Mouse (Mus musculus): Measurements from ENCODE around the gene Flot1. TPM values are rescaled to one million over a fixed set of nuclear protein-coding genes. Genes with fewer than 3 reads are reported as not detected.

Flot1 gene
- polyA plus RNA-seq (2012; rRNA removed), result 22.0 and 23.0 TPM in 2 replicates

DNA sequence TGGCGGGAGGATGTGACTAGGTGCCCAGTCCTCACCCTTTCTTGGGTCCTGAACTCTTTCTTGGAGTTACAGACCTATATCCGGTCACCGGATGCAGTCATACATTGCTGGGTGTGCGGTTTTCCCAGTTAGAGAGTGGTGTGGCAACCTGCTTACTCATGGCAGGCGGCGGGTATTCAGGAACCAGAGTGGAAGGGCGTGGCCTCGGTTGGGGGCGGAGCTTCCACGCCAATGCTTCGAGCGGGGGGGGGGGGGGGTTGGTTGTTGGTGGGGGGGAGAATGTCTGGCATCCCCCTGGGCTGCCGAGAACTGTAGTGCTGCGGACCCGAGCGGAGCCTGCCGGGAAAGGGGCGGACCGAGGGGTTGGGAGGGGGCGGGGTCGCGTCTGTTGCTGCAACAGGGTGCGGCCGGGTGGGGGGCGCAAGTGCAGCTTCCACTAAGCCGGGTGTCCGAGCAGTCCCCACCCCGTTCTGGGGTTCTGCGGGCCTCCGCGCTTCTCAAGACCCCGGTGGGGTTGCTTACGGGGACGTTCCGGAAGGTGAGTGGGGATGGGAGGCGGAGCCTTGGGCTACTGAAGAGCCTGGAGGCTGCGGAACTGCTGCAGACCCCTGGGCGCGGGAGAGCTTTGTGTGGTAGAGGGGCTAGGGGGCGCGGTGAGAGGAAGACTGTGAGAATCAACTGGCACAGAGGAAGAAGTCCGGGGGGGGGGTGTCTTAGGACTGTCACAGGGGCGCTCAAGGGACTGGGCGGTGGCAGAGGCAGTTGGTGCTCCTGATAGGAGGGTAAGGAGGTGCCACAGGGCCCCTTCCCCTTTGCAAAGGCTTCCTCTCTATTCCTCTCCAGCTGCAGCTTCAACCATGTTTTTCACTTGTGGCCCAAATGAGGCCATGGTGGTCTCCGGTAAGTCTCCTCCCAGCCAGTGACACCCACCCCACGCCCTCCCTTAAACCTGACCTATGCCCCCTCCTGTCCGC lies at the start of gene Flot1:
Gene Flot1, plus strand, starts transcription at position 267 of the 974 bp plus-strand sequence.

DNA sequence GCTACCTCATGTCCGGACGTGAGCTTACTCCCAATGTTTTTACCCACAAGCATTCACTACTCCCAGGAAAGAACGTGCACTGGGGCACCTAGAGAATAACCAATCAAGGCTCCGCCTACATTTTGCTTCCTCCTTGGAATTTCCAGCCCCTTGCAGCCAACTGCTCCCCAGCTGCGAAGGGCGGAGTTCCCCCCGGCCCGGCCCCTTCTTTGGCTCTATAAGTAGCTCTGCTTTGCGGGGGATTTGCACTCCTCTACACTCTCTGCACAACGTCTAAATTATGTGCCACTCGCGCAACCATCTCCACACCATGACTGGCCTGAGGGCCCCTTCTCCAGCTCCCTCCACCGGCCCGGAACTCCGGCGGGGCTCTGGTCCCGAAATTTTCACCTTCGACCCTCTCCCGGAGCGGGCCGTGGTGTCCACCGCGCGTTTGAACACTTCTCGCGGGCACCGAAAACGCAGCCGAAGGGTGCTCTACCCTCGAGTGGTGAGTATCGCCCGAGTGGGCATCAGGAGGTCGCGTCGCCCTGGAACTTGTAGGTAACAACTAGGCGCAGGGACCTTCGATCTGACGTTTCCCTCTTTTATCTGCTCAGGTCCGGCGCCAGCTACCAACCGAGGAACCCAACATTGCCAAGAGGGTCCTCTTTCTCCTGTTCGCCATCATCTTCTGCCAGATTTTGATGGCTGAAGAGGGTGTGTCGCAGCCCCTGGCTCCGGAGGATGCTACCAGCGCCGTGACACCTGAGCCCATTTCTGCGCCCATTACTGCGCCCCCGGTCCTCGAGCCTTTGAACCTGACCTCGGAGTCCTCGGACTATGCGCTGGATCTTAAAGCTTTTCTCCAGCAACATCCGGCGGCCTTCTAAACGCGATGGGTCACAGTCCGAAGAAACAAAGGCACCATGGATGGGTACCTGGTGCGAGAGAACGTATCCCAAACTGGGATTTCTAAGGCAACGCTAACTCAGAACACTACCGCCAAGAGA lies 1.3 kb upstream of the Flot1 start, which contains the start of gene Ier3:
Gene Ier3, plus strand, starts transcription at position 246 of the 992 bp plus-strand sequence.

DNA sequence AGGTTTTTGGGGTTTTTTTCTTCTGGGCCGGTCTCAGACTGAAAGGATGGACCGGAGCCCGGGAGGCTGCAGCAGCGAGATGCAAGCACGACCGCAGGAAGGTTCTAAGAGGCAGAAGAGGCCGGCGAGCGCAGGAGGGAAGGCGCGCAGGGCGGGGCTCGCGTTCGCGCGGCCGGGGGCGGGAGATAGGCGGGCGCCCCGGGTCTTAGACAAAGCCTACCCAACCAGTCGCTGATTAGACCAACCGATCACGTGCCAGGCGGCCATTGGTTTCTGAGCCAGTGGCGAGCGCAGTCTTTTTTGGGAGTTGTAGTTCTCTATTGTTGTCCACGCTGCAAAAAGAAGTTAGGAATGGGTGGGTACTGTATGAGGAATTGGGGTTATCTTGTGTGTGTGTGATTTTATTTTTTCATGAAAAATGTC lies 15.1 kb downstream of the Flot1 start, which contains the start of gene Tubb5:
Gene Tubb5, minus strand, starts transcription at position 185 of the 423 bp plus-strand sequence.

DNA sequence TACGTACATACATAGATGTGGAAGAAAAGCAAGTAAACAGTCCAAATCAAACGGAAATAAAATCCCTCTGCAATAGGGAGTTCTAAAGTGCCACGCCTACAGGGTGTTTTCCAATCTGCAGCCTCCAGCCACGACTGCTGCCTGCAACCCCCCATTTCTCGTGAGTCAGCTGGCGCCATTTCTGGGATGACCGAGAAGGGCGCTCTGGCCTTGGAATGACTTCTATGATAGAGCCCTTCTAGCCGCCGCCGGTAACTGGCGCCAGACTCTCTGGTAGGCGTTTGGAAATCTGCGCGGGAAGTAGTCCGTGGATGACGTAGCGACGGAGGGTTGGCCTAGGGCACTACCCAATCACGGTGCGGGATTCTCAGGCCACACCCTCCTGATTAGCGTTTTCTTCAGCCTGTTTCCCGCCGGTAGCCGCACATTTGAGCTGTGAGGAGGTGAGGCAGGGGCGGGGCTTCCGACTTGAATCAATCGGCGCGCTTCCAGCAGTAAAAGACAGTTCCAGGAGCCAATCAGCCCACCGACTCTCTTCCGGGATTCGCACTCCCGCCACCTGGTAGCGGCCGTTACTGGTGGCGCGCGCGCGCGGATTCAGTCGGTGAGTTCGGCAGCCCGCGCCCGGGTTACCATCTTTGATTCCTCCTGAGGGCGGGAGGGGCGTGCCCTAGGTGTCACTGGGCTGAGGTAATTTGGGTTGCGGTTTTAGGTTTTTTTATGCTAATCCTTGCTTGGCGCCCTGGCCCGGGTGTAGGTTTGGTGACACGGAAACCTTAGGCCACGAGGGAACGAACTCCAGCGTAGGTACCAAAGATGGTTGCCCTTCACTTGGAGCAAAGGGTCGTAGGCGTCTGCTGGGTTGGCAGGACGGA lies 18.3 kb downstream of the Flot1 start, which contains the start of gene Mdc1:
Gene Mdc1, plus strand, starts transcription at position 440 of the 875 bp plus-strand sequence.

DNA sequence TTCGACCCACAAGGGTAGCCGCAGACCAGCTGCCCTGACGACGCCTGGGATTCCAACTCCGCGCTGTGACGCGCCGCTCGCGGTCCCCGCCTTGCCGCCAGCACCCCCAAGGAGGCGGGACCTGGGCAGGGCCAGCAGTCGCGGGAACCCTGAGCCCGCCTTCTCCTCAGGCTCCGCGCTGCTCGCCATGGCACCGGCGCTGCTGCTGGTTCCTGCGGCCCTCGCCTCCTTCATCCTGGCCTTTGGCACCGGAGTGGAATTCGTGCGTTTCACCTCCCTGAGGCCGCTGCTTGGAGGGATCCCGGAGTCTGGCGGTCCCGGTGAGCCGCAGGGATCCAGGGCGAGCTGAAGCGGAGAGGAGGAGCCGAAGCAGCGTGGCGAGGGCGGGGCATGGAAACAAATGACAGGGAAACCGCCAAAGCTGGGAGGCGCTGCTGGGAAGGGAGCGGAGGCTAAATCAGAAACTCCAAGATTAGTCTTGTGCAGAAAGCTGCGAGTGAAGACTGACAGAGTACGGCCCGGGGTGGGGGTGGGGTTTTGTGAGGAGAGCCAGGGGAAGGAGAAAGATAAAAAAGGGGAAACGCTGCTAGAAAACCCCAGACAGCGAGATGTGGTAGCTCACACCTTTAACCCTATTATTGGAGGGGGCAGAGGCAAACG lies 38.3 kb downstream of the Flot1 start, which contains the start of gene Nrm:
Gene Nrm, plus strand, starts transcription at position 121 of the 660 bp plus-strand sequence.

DNA sequence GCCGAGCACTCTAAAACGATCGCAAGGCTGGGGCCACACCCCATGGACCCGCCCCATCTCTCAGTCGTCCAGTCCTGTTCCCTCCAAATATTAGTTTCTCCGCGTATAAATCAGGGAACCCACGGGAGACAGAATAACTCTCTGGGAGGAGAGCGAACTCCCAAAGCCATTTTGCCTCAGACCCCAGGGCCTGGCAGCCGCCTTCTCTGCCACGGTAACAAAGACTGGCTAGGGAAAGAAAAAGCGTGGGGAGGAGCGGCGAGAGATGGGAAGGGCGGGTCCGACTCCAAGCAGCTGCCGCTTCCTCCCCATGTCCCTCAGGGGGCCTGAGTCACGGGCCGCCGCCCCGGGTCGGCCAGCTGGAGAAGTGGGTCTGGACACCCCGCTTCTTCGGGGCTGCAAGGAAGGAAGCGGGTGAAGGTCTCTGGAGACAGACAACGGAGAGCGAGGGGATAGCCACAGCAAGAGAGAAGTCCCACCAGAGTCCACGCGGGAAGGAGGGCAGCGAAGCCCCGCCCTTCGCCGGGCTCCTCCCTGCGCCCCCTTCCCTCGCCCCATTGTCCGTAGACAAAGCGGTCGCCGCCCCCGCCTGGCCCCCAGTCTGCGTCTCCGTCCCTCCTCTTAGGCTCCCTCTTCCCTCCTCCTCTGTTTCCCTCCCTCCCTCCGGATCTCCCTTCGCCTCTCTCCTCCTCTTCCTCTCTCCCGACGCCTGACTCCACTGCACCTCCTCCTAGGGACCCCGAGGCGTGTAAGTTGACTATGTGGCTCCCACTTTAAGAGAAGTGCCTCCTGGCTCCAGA lies 42.7 kb downstream of the Flot1 start, which contains the start of gene Ppp1r18:
Gene Ppp1r18, plus strand, starts transcription at position 113 of the 800 bp plus-strand sequence.

DNA sequence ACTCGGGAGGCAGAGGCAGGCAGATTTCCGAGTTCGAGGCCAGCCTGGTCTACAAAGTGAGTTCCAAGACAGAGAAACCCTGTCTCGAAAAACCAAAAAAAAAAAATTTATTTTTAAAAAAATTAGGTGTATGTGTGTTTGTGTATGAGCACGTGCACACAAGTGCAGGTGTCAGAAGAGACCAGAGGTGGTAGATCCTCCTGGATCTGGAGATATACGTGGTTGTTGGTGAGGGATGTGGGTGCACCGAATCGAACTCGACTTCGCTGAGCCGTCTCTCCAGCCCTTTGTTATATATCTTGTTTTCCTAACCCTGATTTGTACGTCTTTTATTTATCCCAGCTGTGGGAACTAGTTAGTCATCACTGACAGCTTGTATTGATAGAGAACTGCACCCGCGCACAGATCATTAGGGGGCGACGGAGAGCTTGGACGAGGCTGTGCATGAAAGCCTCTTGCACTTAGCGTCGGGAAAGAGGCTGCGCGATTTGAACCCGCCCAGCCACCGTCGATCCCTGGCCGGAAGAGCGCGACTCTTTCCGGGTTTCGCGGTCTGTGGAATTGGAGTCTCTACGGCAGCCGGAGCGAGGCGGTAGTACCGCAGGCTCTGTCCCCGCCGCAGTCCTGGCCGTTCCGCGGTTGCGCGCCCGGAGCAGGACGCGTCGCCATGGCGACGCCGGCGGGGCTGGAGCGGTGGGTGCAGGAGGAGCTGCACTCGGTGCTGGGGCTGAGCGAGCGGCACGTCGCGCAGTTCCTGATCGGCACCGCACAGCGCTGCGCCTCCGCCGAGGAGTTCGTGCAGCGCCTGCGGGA lies 56.4 kb downstream of the Flot1 start, which contains the start of gene Dhx16:
Gene Dhx16, plus strand, starts transcription at position 575 of the 813 bp plus-strand sequence.

Other genes starting within 250 kb of the Flot1 start
- gene Sfta2, start 221.7 kb upstream of the Flot1 start, polyA plus RNA-seq (2012; rRNA removed), result 5.6 and 7.7 TPM in 2 replicates
- 0.09 and 0.10 TPM in 2 replicates for gene Gm9573, start 196.6 kb upstream of the Flot1 start, polyA plus RNA-seq (2012; rRNA removed)
- gene Mucl3, start 179.5 kb upstream of the Flot1 start, polyA plus RNA-seq (2012; rRNA removed), result 579 and 593 TPM in 2 replicates
- gene Vars2, start 155.6 kb upstream of the Flot1 start, polyA plus RNA-seq (2012; rRNA removed), result 68.1 and 72.0 TPM in 2 replicates
- 10.7 and 12.3 TPM in 2 replicates for gene Gtf2h4, start 149.5 kb upstream of the Flot1 start, polyA plus RNA-seq (2012; rRNA removed)
- 58.9 and 65.6 TPM in 2 replicates for gene Ddr1, start 118.6 kb upstream of the Flot1 start, polyA plus RNA-seq (2012; rRNA removed)
- 23.9 and 30.3 TPM in 2 replicates for gene Ier3, start 1.5 kb upstream of the Flot1 start, polyA plus RNA-seq (2012; rRNA removed)
- 102 and 111 TPM in 2 replicates for gene Tubb5, start 15.1 kb downstream of the Flot1 start, polyA plus RNA-seq (2012; rRNA removed)
- 1.1 and 2.2 TPM in 2 replicates for gene Mdc1, start 18.3 kb downstream of the Flot1 start, polyA plus RNA-seq (2012; rRNA removed)
- gene Nrm, start 38.1 kb downstream of the Flot1 start, polyA plus RNA-seq (2012; rRNA removed), result 9.1 and 10.5 TPM in 2 replicates
- 12.3 and 16.8 TPM in 2 replicates for gene Ppp1r18, start 42.4 kb downstream of the Flot1 start, polyA plus RNA-seq (2012; rRNA removed)
- gene Dhx16, start 56.6 kb downstream of the Flot1 start, polyA plus RNA-seq (2012; rRNA removed), result 20.6 and 21.0 TPM in 2 replicates
- gene 2310061I04Rik, start 74.2 kb downstream of the Flot1 start, polyA plus RNA-seq (2012; rRNA removed), result 53.9 and 85.6 TPM in 2 replicates
- 22.6 and 22.8 TPM in 2 replicates for gene Atat1, start 86.8 kb downstream of the Flot1 start, polyA plus RNA-seq (2012; rRNA removed)
- gene Mrps18b, start 93.2 kb downstream of the Flot1 start, polyA plus RNA-seq (2012; rRNA removed), result 38.4 and 50.2 TPM in 2 replicates
- 13.8 and 14.0 TPM in 2 replicates for gene Ppp1r10, start 93.2 kb downstream of the Flot1 start, polyA plus RNA-seq (2012; rRNA removed)
- 39.1 and 41.5 TPM in 2 replicates for gene Abcf1, start 146.5 kb downstream of the Flot1 start, polyA plus RNA-seq (2012; rRNA removed)
- gene Gnl1, start 156.6 kb downstream of the Flot1 start, polyA plus RNA-seq (2012; rRNA removed), result 9.6 and 12.7 TPM in 2 replicates
- 6.3 and 6.9 TPM in 2 replicates for gene Prr3, start 157.0 kb downstream of the Flot1 start, polyA plus RNA-seq (2012; rRNA removed)
- 0.18 and 0.83 TPM in 2 replicates for gene H2-T24, start 197.3 kb downstream of the Flot1 start, polyA plus RNA-seq (2012; rRNA removed)
- gene H2-T23, start 209.6 kb downstream of the Flot1 start, polyA plus RNA-seq (2012; rRNA removed), result 60.2 and 70.8 TPM in 2 replicates
- gene H2-T22, start 219.5 kb downstream of the Flot1 start, polyA plus RNA-seq (2012; rRNA removed), result 13.8 and 15.3 TPM in 2 replicates
- gene Gm6034, start 219.7 kb downstream of the Flot1 start, polyA plus RNA-seq (2012; rRNA removed), result 0.05 and 0.11 TPM in 2 replicates
- gene Gm11127, start 235.1 kb downstream of the Flot1 start, polyA plus RNA-seq (2012; rRNA removed), result 0.05 TPM in 1 of 2 replicates, not detected in the other